Mouse (Mus musculus) c-Kit-negative CD71-positive TER-119-positive erythroid progenitor cells, embryonic 14.5 days (primary cell): Measurements from ENCODE around the gene Epas1.

ENCODE experiments used
- DNase-seq: peaks from one replicate; pipeline ENCODE4 v3.0.0-alpha.2; 2013; ENCODE audit warnings: low read depth, low spot score

Epas1 gene

GRCm38 (mm10) chr17:86753130-86753821 is at the start of gene Epas1:
TSS of gene Epas1 (plus strand) at chr17:86753700.
- DNase-seq, result no peak

- no peak for DNase-seq
Observed at GRCm38 (mm10) chr17:86705236-86705635, 48.3 kb upstream of the Epas1 start.

DNA sequence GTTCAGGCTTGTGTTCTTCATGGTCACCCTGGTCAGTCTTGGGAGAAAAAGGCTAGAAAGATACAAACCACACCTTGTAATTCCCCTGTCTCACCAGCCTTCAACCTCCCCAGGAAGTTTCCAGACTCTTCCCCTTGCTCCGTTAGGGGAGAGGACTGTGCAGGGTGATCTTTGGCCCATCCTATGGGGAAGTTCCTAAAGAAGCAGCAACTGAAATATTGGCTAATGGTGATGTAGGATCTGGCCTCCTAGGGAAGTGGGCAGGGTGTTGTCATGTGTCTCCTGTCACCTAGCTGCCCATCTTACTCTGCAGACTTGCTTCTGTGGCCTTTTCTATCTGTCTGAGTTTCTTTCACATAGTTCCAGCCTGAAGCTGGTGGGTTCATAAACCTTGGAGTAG is 47.0 kb upstream of the Epas1 start:
- DNase-seq, result no peak

- DNase-seq, result no peak
Observed at GRCm38 (mm10) chr17:86709803-86710202, 43.7 kb upstream of the Epas1 start.

DNA sequence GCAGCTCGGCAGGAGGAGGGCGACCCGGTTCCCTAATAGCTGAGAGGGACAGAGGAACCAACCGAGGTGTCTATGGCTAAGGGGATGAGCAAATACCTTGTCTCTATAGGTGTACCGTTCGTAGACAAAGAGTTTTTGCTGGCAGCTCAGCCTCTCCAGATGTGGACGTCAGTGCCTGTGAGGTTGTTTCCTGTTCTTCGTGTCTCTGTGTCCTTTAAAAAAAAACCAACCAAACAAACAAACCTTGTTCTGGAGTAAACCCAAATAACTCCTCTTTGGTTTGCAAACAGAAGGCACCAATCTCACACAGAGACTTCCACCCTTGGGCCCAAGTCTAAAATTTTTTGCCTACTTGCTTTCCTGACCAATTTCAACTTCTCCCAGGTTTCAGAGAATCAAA is 43.1 kb upstream of the Epas1 start:
- no peak for DNase-seq

DNA sequence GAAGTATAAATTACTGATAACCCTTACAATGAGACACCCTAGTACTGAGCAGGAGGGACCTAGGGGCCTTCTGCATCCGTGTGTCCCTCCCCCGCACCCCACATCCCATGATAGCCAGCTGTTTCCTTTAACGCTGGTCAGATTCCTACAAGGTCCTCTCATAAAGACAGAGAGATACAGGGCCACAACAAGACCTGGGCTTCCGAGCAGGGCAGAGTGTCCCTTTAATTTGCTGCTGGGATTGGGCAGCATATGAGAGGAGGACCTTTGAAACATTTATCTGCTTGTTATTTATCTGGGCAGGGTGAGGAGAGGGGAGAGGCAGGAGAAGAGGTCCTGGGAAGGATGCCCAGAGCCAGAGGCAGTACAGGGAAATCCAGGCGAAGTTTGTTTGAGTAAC is 41.6 kb upstream of the Epas1 start:
- DNase-seq, result no peak

- DNase-seq, result no peak
Observed at GRCm38 (mm10) chr17:86712601-86713000, 40.9 kb upstream of the Epas1 start.

DNA sequence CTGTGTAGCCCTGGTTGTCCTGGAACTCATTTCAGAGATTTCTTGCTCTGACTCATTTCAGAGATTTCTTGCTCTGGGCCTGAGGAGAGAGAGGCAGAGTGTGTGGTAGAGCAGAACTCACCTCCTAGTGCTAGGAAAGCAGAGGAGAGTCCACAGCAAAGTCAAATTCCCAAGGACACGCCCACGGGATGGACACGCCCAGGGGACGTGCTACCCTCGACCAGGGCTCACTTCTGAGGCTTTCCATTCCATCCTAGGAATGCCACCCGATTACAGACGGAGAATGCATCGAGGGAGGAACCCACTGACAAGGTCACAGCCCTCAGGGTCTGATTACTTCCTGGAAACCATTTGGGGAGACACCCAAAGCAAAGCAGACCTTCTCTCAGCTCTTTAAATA is 39.9 kb upstream of the Epas1 start:
- no peak for DNase-seq

GRCm38 (mm10) chr17:86724786-86725415 is 28.6 kb upstream of the Epas1 start:
- DNase-seq, result no peak

- DNase-seq, result no peak
Observed at GRCm38 (mm10) chr17:86726480-86726879, 27.0 kb upstream of the Epas1 start.

DNA sequence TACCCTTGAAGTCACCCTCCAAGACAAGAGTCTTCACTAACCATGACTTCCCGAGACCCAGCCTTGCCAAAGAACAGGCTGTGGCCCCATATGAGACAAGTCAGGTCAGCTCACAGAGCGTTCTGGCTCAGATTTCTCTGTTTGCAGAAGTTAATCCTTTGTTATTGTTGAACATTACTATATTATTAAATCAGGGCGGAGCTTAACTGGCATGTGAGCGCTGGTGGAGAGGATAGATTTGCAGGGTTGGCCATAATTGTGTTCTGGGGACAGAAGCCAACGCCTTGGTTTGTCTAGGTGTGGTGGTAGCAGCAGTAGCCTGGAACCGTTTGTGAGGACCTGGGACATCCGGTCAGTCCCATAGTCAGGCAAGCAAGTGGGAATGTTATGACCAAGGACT is 26.5 kb upstream of the Epas1 start:
- no peak for DNase-seq

- peak; percentile 12 for DNase-seq
Observed at GRCm38 (mm10) chr17:86731273-86731672, 22.2 kb upstream of the Epas1 start.

DNA sequence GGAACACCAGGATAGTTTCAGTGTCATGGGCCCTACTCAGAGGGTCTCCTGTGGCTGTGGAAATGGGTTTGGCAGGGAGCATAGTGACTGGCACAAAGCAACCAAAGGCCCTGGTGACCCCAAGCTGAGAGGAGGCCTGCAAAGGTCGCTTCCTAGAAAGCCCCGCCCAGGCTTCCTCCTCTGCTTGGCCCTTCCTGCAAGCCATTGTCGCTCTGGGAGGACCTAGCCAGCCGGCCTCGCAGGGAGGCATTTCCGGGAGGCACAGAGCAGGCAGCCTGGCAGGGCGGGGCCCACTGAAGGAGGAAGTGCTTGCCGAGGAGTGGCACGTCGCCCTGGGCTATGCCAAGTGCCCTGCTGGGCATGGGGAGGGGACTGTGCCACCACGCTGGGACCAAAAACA is 21.5 kb upstream of the Epas1 start:
- DNase-seq, result no peak

DNA sequence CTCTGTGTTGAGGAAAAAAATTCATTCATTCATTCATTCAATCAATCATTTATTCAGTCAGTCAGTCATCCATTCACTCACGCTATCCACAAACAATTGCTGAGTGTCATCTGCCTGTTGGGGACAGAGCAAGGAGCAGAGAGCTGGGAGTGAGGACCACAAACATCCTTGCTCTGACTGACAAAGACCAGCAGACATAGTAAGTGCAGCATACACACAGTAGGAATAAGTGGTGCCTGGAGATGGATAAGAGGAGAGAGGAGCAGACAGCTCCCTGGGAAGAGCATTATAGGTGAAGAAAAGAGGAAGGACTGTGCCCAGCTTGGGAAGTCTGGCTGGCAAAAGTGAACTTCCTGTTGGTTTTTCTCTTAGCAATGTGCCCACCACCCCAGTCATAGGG is 21.0 kb upstream of the Epas1 start:
- no peak for DNase-seq

DNA sequence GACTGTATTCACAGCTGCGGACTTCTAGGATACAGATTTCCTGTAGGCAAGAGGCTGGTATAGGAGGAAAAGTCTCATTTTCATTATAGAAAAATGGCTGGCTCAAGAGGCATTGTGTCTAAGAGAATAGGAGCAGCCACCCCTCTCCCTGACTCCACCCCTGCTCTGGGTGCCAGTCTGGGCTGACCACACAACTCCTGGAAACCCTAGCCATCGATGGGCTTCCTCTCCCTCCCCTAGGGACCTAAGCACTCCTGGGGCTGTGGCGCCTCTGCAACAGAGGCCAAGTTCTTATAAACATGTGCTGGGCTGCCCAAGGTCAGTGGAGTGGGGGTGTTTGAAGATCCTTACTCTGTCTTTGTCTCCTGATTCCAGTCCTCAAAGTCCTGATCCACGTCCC is 19.9 kb upstream of the Epas1 start:
- no peak for DNase-seq

- no peak for DNase-seq
Observed at GRCm38 (mm10) chr17:86738477-86738876, 15.0 kb upstream of the Epas1 start.

GRCm38 (mm10) chr17:86743351-86743941 is 10.1 kb upstream of the Epas1 start:
- DNase-seq, result no peak

- no peak for DNase-seq
Observed at GRCm38 (mm10) chr17:86744943-86745342, 8.6 kb upstream of the Epas1 start.

- DNase-seq, result no peak
Observed at GRCm38 (mm10) chr17:86751373-86751871, 2.1 kb upstream of the Epas1 start.

GRCm38 (mm10) chr17:86753931-86754805 is 668 bp downstream of the Epas1 start:
- DNase-seq, result no peak

DNA sequence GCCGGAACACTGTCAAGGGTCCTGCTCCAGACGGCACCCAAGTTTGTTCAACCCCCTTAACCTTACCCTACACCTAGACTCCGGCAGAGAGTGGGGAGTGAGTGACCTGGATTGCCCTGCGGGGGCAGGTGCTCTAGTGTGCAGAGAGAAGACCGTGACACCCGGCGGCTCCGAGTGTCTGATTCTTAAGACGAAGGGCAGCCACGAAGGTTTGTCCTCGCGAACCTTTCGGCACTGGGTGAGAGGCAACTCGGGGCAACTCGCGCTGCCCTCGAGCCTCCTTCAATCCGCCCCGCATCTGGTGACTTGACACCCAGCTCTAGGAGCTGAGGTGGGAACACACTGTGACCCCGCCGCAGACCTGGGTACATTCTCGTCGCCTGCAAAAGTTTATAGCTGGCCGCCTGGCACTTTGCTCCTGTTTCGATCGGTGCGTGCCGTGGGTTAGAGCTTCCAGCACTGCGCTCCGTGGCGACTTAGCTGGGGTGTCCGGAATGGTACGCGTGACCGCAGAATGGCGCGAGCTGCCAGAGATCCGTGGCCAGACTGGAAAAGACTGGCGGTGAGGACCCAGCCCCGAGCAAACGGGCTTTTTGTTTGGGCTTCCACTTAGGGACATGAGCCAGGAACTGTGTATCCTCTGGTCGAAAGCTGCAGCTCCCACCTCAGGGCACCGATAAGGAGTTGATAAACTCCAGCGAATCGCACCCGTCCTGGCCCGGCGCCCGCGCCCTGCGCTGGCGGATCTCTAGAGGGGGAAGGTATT is 1.5 kb downstream of the Epas1 start:
- no peak for DNase-seq
